Mouse (Mus musculus): ENCODE data around the gene Pdzd2. TPM values are rescaled to one million over a fixed set of nuclear protein-coding genes. Genes with fewer than 3 reads are reported as not detected.

The Pdzd2 gene
- polyA plus RNA-seq, 1 experiment from 2014 or later: 3.3 TPM

DNA sequence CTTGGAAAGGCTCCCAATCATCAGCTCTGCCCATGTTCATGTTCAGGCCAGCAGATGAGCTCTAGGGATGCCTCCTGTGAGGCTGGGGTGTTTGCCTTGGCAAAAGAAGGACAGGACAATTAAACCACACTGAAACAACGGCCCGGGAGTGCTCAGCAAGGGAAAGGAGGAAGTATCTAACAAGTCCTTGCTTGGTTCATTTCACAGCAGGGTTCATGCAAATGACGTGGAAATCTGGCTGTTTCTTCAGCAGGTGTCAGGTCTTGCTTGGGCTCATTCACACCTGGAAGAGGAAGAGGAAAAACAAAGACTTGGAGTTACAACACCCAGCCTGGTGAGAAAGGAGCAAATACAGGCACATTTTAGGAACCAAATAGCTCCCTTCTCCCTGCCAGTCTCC is 147.1 kb downstream of the Pdzd2 start:
- H3K9ac ChIP-seq (ENCODE audit: low read length): no peak overlapping the region
- no peaks in the 10 kb centered on the region for H3K36me3 ChIP-seq (ENCODE audit: control insufficient read depth, insufficient read depth, low read length)
- no peak for ATAC-seq
- H3K4me3 ChIP-seq (ENCODE audit: low read depth, low read length): no peak overlapping the region
- no peaks in the 10 kb centered on the region for H3K27me3 ChIP-seq (replicated peaks; ENCODE audit: control insufficient read depth, insufficient read depth, low read length)
- no peak overlapping the region for H3K27ac ChIP-seq (ENCODE audit: low read depth, low read length)
- H3K4me2 ChIP-seq (ENCODE audit: low read length): no peak overlapping the region
- no peaks in the 10 kb centered on the region for H3K4me1 ChIP-seq (ENCODE audit: control insufficient read depth, insufficient read depth, low read length)
- 53% methylated on average over 3 of the region's 3 CpGs for WGBS
- no peak for DNase-seq (ENCODE audit: low spot score)
- H3K9me3 ChIP-seq (replicated peaks; ENCODE audit: control insufficient read depth, low read length): no peaks in the 10 kb centered on the region

DNA sequence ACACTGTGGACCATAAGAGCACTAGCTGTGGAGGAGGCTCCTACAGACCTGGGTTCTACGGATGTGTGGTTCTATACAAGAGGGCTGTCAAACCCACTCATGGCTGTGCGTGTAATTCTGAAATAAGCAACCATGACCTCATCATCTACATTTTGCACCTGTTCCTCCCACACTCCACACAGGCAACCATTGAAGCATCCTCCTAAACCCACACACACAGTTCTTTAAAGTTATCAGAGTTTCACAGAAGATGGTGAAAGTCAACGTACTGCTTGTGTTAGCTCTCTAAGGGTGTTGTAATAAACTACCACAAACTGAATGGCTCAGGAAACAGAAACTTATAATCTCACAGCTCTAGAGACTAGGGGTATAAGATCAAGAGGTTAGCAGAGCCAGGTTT is 151.1 kb downstream of the Pdzd2 start:
- no peaks in the 10 kb centered on the region for H3K9me3 ChIP-seq (replicated peaks; ENCODE audit: control insufficient read depth, low read length)
- no peak for DNase-seq (ENCODE audit: low spot score)
- no peak overlapping the region for H3K4me2 ChIP-seq (ENCODE audit: low read length)
- ATAC-seq: no peak
- H3K36me3 ChIP-seq (ENCODE audit: control insufficient read depth, insufficient read depth, low read length): no peaks in the 10 kb centered on the region
- WGBS: 89% methylated on average over 3 of the region's 3 CpGs
- H3K4me3 ChIP-seq (ENCODE audit: low read depth, low read length): no peak overlapping the region
- H3K27me3 ChIP-seq (replicated peaks; ENCODE audit: control insufficient read depth, insufficient read depth, low read length): no peaks in the 10 kb centered on the region
- no peaks in the 10 kb centered on the region for H3K4me1 ChIP-seq (ENCODE audit: control insufficient read depth, insufficient read depth, low read length)
- no peak overlapping the region for H3K9ac ChIP-seq (ENCODE audit: low read length)
- H3K27ac ChIP-seq (ENCODE audit: low read depth, low read length): no peak overlapping the region

- H3K9me3 ChIP-seq (replicated peaks; ENCODE audit: control insufficient read depth, low read length): no peaks in the 10 kb centered on the region
- 79% methylated on average over 4 of the region's 4 CpGs for WGBS
- no peaks in the 10 kb centered on the region for H3K27me3 ChIP-seq (replicated peaks; ENCODE audit: control insufficient read depth, insufficient read depth, low read length)
- no peaks in the 10 kb centered on the region for H3K36me3 ChIP-seq (ENCODE audit: control insufficient read depth, insufficient read depth, low read length)
- ATAC-seq (no peak), DNase-seq (ENCODE audit: low spot score) (no peak)
- no peak overlapping the region for H3K4me2 ChIP-seq (ENCODE audit: low read length)
- no peak overlapping the region for H3K4me3 ChIP-seq (ENCODE audit: low read depth, low read length)
- no peak overlapping the region for H3K27ac ChIP-seq (ENCODE audit: low read depth, low read length)
- no peak overlapping the region for H3K9ac ChIP-seq (ENCODE audit: low read length)
- no peaks in the 10 kb centered on the region for H3K4me1 ChIP-seq (ENCODE audit: control insufficient read depth, insufficient read depth, low read length)
Observed at GRCm38 (mm10) chr15:12586852-12587424, 152.8 kb downstream of the Pdzd2 start.

DNA sequence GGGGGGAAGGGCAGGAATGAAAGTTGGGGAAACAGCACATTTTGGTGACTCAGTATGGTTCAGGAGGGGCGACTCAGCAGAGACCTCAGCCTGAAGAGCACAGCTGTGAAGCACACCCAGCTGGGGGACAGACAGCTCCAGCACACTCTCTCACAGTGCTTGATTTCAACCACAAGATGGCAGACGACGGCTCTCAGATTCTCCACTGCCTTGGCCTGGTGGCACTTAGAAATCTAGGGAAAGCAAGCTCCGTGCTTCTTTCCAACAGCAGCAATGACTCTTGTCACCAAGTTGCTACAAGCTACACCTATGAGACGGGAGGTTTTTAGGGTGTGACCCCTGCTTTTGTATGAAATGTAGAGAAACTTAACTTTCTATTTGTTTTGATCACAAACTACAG is 153.6 kb downstream of the Pdzd2 start:
- Histone ChIP-seq H3K27me3 (replicated peaks; ENCODE audit: control insufficient read depth, insufficient read depth, low read length) (no peaks in the 10 kb centered on the region), H3K36me3 (ENCODE audit: control insufficient read depth, insufficient read depth, low read length) (no peaks in the 10 kb centered on the region), H3K9me3 (replicated peaks; ENCODE audit: control insufficient read depth, low read length) (no peaks in the 10 kb centered on the region), H3K4me2 (ENCODE audit: low read length) (no peak overlapping the region), H3K4me1 (ENCODE audit: control insufficient read depth, insufficient read depth, low read length) (no peaks in the 10 kb centered on the region), H3K27ac (ENCODE audit: low read depth, low read length) (no peak overlapping the region), H3K4me3 (ENCODE audit: low read depth, low read length) (no peak overlapping the region), H3K9ac (ENCODE audit: low read length) (no peak overlapping the region)
- DNase-seq (ENCODE audit: low spot score): peak; percentile 84
- peak; percentile 95 for ATAC-seq
- 8% methylated on average over 5 of the region's 5 CpGs for WGBS

GRCm38 (mm10) chr15:12583051-12583450 is 156.7 kb downstream of the Pdzd2 start:
- Histone ChIP-seq H3K27ac (ENCODE audit: low read depth, low read length) (no peak overlapping the region), H3K9ac (ENCODE audit: low read length) (no peak overlapping the region), H3K9me3 (replicated peaks; ENCODE audit: control insufficient read depth, low read length) (no peaks in the 10 kb centered on the region), H3K36me3 (ENCODE audit: control insufficient read depth, insufficient read depth, low read length) (no peaks in the 10 kb centered on the region), H3K27me3 (replicated peaks; ENCODE audit: control insufficient read depth, insufficient read depth, low read length) (no peaks in the 10 kb centered on the region), H3K4me3 (ENCODE audit: low read depth, low read length) (no peak overlapping the region), H3K4me2 (ENCODE audit: low read length) (no peak overlapping the region), H3K4me1 (ENCODE audit: control insufficient read depth, insufficient read depth, low read length) (no peaks in the 10 kb centered on the region)
- DNase-seq (ENCODE audit: low spot score) (no peak), ATAC-seq (no peak)
- 70% methylated on average over 3 of the region's 3 CpGs for WGBS

- H3K27me3 ChIP-seq (replicated peaks; ENCODE audit: control insufficient read depth, insufficient read depth, low read length): no peaks in the 10 kb centered on the region
- no peak for DNase-seq (ENCODE audit: low spot score)
- no peak overlapping the region for H3K9ac ChIP-seq (ENCODE audit: low read length)
- no peak for ATAC-seq
- H3K4me1 ChIP-seq (ENCODE audit: control insufficient read depth, insufficient read depth, low read length): peaks cover under 1% of the 10 kb centered on the region; the same call in 1 of the 2 replicates
- no peak overlapping the region for H3K4me3 ChIP-seq (ENCODE audit: low read depth, low read length)
- no peak overlapping the region for H3K27ac ChIP-seq (ENCODE audit: low read depth, low read length)
- H3K4me2 ChIP-seq (ENCODE audit: low read length): no peak overlapping the region
- no peaks in the 10 kb centered on the region for H3K36me3 ChIP-seq (ENCODE audit: control insufficient read depth, insufficient read depth, low read length)
- no peaks in the 10 kb centered on the region for H3K9me3 ChIP-seq (replicated peaks; ENCODE audit: control insufficient read depth, low read length)
Observed at GRCm38 (mm10) chr15:12582471-12582870, 157.3 kb downstream of the Pdzd2 start.

- Histone ChIP-seq H3K4me2 (ENCODE audit: low read length) (no peak overlapping the region), H3K36me3 (ENCODE audit: control insufficient read depth, insufficient read depth, low read length) (no peaks in the 10 kb centered on the region), H3K9me3 (replicated peaks; ENCODE audit: control insufficient read depth, low read length) (no peaks in the 10 kb centered on the region), H3K4me1 (ENCODE audit: control insufficient read depth, insufficient read depth, low read length) (peaks cover 5% of the 10 kb centered on the region; the same call in 1 of the 2 replicates), H3K9ac (ENCODE audit: low read length) (no peak overlapping the region), H3K27me3 (replicated peaks; ENCODE audit: control insufficient read depth, insufficient read depth, low read length) (no peaks in the 10 kb centered on the region), H3K27ac (ENCODE audit: low read depth, low read length) (no peak overlapping the region), H3K4me3 (ENCODE audit: low read depth, low read length) (no peak overlapping the region)
- DNase-seq (ENCODE audit: low spot score) (no peak), ATAC-seq (no peak)
- WGBS: 91% methylated on average over 6 of the region's 6 CpGs
Observed at GRCm38 (mm10) chr15:12579196-12579595, 160.5 kb downstream of the Pdzd2 start.

DNA sequence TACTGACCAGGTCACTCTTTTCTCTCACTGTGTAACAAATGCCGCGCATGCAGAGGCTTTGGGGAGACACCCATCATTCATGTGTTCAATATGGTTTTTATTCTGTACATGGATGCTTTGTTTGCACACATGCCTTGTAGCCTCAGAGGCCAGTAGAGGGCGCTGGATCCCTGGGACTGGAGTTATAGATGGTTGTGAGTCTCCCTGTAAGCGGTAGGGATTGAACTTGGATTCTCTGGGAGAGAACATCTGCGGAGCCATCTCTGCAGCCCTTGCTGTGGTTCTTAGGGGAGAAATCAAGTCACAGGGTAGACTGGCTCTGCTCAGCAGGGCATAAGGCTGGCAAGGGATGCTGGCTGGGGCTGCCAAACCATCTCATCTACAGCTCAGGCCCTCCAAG is 161.4 kb downstream of the Pdzd2 start:
- WGBS: 42% methylated on average over 5 of the region's 5 CpGs
- Histone ChIP-seq H3K9ac (ENCODE audit: low read length) (no peak overlapping the region), H3K4me2 (ENCODE audit: low read length) (no peak overlapping the region), H3K27ac (ENCODE audit: low read depth, low read length) (no peak overlapping the region), H3K27me3 (replicated peaks; ENCODE audit: control insufficient read depth, insufficient read depth, low read length) (no peaks in the 10 kb centered on the region), H3K36me3 (ENCODE audit: control insufficient read depth, insufficient read depth, low read length) (no peaks in the 10 kb centered on the region), H3K9me3 (replicated peaks; ENCODE audit: control insufficient read depth, low read length) (no peaks in the 10 kb centered on the region), H3K4me1 (ENCODE audit: control insufficient read depth, insufficient read depth, low read length) (peaks cover 5% of the 10 kb centered on the region; the same call in 1 of the 2 replicates), H3K4me3 (ENCODE audit: low read depth, low read length) (no peak overlapping the region)
- DNase-seq (ENCODE audit: low spot score) (peak; percentile 66), ATAC-seq (peak; percentile 51; the same call in 1 of the 2 replicates)

- ATAC-seq (0 out of 2 replicates have a peak, but pooled peaks have one; percentile 13), DNase-seq (ENCODE audit: low spot score) (no peak)
- Histone ChIP-seq H3K9me3 (replicated peaks; ENCODE audit: control insufficient read depth, low read length) (no peaks in the 10 kb centered on the region), H3K4me3 (ENCODE audit: low read depth, low read length) (no peak overlapping the region), H3K36me3 (ENCODE audit: control insufficient read depth, insufficient read depth, low read length) (no peaks in the 10 kb centered on the region), H3K27me3 (replicated peaks; ENCODE audit: control insufficient read depth, insufficient read depth, low read length) (no peaks in the 10 kb centered on the region), H3K27ac (ENCODE audit: low read depth, low read length) (no peak overlapping the region), H3K9ac (ENCODE audit: low read length) (no peak overlapping the region), H3K4me2 (ENCODE audit: low read length) (peak overlapping the region; percentile 42; the same call in 1 of the 2 replicates), H3K4me1 (ENCODE audit: control insufficient read depth, insufficient read depth, low read length) (peaks cover 5% of the 10 kb centered on the region; the same call in 1 of the 2 replicates)
- 64% methylated on average over 6 of the region's 6 CpGs for WGBS
Observed at GRCm38 (mm10) chr15:12577715-12578114, 162.0 kb downstream of the Pdzd2 start.

Measured in forebrain, embryonic 14.5 days (tissue).